Mouse (Mus musculus) kidney, adult 2 months (tissue): ENCODE data around the gene Dgkg.

Experiments
- CTCF ChIP-seq: fragments of 200-500 bp; conservative IDR thresholded peaks from 2 replicates; pipeline ENCODE4 v1.5.1; 2011; ENCODE audit warnings: low read depth, mild to moderate bottlenecking, control low read depth, low read length, moderate library complexity, mixed read lengths; ENCODE audit not compliant: insufficient read depth, insufficient read length
- POLR2A ChIP-seq: fragments of 200-500 bp; IDR thresholded peaks from one replicate; pipeline ENCODE4 v1.6.1; 2011; ENCODE audit warnings: low read depth, low read length, control low read depth

DNA sequence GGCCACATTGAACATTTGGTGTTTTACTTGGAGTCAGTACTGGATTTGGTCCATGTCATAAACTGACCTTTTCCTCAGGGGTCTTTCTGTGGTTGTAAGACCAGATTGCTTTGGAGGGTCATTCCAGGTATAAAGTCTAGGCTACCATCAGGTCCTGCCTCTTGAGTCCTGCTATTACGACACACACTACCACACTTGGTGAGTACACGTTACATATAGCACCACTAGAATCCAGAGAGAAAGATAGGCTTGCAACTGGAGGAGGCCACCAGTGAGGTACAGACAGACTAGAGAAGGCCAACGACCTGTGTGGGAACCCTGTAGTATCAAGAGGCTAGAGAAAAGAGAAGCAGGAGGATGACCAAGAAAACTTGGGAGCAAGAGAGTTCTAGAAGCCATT, 157.6 kb downstream of the Dgkg start:
- TF ChIP-seq CTCF (no peak), POLR2A (no peak)
